Mouse (Mus musculus) intestine, postnatal 0 days (tissue): Measurements from ENCODE around the gene Ppp2r3a. TPM values are rescaled to one million over a fixed set of nuclear protein-coding genes. Genes with fewer than 3 reads are reported as not detected.

ENCODE experiments used
- ATAC-seq: fragments of 200-750 bp; cut with Nextera tagmentation; 2 replicates; pipeline ENCODE4 v1.8.0; 2017; ENCODE audit warnings: mild to moderate bottlenecking, moderate TSS enrichment, moderate library complexity
- H3K27ac ChIP-seq: fragments of 300-500 bp; sonication (generic); 2 replicates; pipeline ENCODE4 v1.5.1; 2014; ENCODE audit warnings: mild to moderate bottlenecking, low read depth, low read length, moderate library complexity
- H3K27me3 ChIP-seq: fragments of 300-500 bp; sonication (generic); replicated peaks from 2 replicates; pipeline ENCODE4 v1.6.1; 2014; ENCODE audit warnings: low read length, mixed read lengths; ENCODE audit not compliant: control insufficient read depth, insufficient read depth
- H3K36me3 ChIP-seq: fragments of 300-500 bp; sonication (generic); 2 replicates; pipeline ENCODE4 v1.6.1; 2014; ENCODE audit warnings: mild to moderate bottlenecking, moderate library complexity; ENCODE audit not compliant: control insufficient read depth, insufficient read depth
- H3K4me1 ChIP-seq: fragments of 300-500 bp; sonication (generic); replicated peaks from 2 replicates; pipeline ENCODE4 v1.6.1; 2014; ENCODE audit warnings: antibody characterized with exemption, low read length, mixed read lengths; ENCODE audit not compliant: control insufficient read depth, insufficient read depth
- H3K4me2 ChIP-seq: fragments of 300-500 bp; sonication (generic); replicated peaks from 2 replicates; pipeline ENCODE4 v1.6.1; 2014; ENCODE audit warnings: low read depth, mild to moderate bottlenecking, moderate library complexity
- H3K4me3 ChIP-seq: fragments of 300-500 bp; sonication (generic); 2 replicates; pipeline ENCODE4 v1.5.1; 2014; ENCODE audit warnings: low read depth, low read length
- H3K9ac ChIP-seq: fragments of 300-500 bp; sonication (generic); 2 replicates; pipeline ENCODE4 v1.6.1; 2014; ENCODE audit warnings: mild to moderate bottlenecking, low read depth, low read length
- H3K9me3 ChIP-seq: fragments of 300-500 bp; sonication (generic); 2 replicates; pipeline ENCODE4 v1.6.1; 2016; ENCODE audit warnings: mixed run types; ENCODE audit not compliant: control insufficient read depth
- CTCF ChIP-seq: sonication (generic); IDR thresholded peaks from 2 replicates; pipeline ENCODE4 v1.5.1; 2016; ENCODE audit warnings: low read depth, mild to moderate bottlenecking, control low read depth, antibody characterized with exemption, moderate library complexity
- WGBS: fragments of 180-500 bp; shearing (Covaris S2); extraction: QIAGEN DNeasy Blood & Tissue Kit; methylation state at CpG from one replicate; pipeline ENCODE4 v1.1.7; 2014; 5-methylcytosine and 5-hydroxymethylcytosine counted together
- polyA plus RNA-seq: library from polyadenylated mRNA; unstranded; fragments of >200 nt; fragmentation: Nextera tagmentation; extraction: Ambion mirVana; gene quantifications from 2 replicates; pipeline ENCODE4 v1.2.1, GENCODE M21; 2015

The Ppp2r3a gene
- polyA plus RNA-seq, 1 experiment from 2014 or later = 4.5 TPM

DNA sequence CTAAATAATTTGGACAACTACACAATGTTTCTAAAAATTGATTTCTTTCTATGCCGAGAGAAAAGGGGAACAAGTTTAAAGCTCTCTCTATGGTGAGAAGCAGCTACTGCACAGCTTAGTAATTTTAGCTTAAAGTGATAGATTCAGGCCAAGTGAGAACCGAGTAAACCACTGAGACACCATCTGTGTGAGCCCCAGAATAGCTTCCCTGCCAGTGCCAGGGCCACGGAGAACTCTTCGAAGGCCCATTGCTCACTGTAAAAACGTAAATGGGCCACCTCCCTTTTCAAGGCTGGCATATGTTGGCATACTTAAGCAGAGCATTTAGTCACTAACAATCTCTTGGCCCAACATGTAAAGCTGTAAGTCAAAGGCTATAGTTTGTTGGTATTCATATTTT is 91.5 kb downstream of the Ppp2r3a start:
- H3K4me1 ChIP-seq = no peaks in the 10 kb centered on the region
- H3K9ac ChIP-seq = no peak overlapping the region
- no peak overlapping the region for H3K27ac ChIP-seq
- TF ChIP-seq CTCF = no peak
- 70% methylated on average over 5 of the region's 5 CpGs for WGBS
- no peaks in the 10 kb centered on the region for H3K27me3 ChIP-seq
- no peaks in the 10 kb centered on the region for H3K36me3 ChIP-seq
- no peak for ATAC-seq
- H3K4me2 ChIP-seq = no peak overlapping the region
- no peak overlapping the region for H3K4me3 ChIP-seq
- H3K9me3 ChIP-seq = no peaks in the 10 kb centered on the region

DNA sequence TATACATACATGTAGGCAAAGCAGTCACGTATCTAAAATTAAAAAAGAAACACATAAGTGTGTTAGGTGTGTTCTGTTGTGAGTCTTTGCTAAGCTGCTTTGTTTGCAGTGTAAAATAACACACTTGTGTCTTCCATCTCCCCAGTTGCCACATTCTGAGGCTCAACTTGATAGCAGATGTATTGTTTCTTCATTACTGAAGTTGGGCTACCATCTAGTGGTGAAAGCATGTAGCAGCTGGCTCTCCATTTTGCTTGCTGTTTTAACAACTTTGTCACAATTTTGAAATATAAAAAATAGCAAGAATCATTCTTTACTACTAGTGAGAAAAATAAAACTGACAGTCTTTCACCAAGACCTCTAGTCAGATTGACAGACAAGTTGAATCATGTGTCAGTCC is 92.2 kb downstream of the Ppp2r3a start:
- H3K4me1 ChIP-seq = no peaks in the 10 kb centered on the region
- no peak overlapping the region for H3K4me3 ChIP-seq
- peak; percentile 83 for TF ChIP-seq CTCF
- 93% methylated on average over 1 of the region's 1 CpGs for WGBS
- no peak for ATAC-seq
- no peaks in the 10 kb centered on the region for H3K27me3 ChIP-seq
- H3K9ac ChIP-seq = no peak overlapping the region
- H3K27ac ChIP-seq = no peak overlapping the region
- no peaks in the 10 kb centered on the region for H3K9me3 ChIP-seq
- no peak overlapping the region for H3K4me2 ChIP-seq
- no peaks in the 10 kb centered on the region for H3K36me3 ChIP-seq

DNA sequence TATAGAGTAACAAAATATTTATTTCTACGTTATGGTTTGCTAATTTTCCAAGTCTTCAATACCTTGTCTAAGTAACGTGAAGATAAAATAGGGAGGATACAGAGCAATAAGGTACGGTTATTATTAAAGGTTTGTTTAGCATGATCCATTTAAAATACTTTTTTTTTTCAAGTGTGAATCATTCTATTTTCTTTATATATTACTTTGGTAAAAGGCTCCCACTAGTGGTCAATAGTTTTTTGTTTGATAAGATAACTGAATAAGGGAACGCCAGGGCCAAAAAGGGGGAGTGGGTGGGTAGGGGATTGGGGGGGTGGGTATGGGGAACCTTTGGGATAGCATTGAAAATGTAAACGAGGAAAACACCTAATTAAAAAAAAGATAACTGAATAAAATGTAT is 98.7 kb downstream of the Ppp2r3a start:
- Histone ChIP-seq H3K4me3 (no peak overlapping the region), H3K9ac (no peak overlapping the region), H3K36me3 (no peaks in the 10 kb centered on the region)

DNA sequence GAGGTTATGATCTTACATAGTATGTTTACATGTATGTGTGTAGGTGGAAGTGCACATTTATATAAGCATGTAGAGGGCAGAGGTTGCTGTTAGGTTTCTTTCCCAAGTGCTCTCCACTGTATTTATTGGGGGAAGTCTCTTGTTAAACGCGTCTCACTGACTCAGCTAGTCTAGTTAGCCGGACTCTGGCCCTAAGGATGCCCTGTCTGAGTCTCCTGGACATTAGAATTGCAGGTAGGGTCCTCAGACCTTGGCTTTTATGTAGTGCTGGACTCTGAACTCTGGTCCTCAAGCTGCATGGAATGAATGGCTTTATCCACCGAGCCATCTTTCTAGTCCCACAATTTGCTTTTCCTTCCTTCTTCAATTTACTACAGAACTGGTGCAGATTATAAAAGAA is 108.0 kb downstream of the Ppp2r3a start:
- Histone ChIP-seq H3K4me2 (no peak overlapping the region), H3K27ac (no peak overlapping the region), H3K4me3 (no peak overlapping the region), H3K9me3 (no peaks in the 10 kb centered on the region), H3K9ac (no peak overlapping the region), H3K36me3 (peaks cover 12% of the 10 kb centered on the region), H3K4me1 (no peaks in the 10 kb centered on the region), H3K27me3 (no peaks in the 10 kb centered on the region)
- 56% methylated on average over 4 of the region's 4 CpGs for WGBS
- ATAC-seq = peak; percentile 73
- TF ChIP-seq CTCF = no peak

More for the DNA sequence above, 98.7 kb downstream of the Ppp2r3a start:
- Histone ChIP-seq H3K27ac (no peak overlapping the region), H3K27me3 (no peaks in the 10 kb centered on the region), H3K9me3 (no peaks in the 10 kb centered on the region), H3K4me2 (no peak overlapping the region), H3K4me1 (no peaks in the 10 kb centered on the region)
- WGBS = 69% methylated on average over 5 of the region's 5 CpGs
- ATAC-seq = no peak
- 0 out of 2 replicates have a peak, but pooled peaks have one; percentile 18 for TF ChIP-seq CTCF

DNA sequence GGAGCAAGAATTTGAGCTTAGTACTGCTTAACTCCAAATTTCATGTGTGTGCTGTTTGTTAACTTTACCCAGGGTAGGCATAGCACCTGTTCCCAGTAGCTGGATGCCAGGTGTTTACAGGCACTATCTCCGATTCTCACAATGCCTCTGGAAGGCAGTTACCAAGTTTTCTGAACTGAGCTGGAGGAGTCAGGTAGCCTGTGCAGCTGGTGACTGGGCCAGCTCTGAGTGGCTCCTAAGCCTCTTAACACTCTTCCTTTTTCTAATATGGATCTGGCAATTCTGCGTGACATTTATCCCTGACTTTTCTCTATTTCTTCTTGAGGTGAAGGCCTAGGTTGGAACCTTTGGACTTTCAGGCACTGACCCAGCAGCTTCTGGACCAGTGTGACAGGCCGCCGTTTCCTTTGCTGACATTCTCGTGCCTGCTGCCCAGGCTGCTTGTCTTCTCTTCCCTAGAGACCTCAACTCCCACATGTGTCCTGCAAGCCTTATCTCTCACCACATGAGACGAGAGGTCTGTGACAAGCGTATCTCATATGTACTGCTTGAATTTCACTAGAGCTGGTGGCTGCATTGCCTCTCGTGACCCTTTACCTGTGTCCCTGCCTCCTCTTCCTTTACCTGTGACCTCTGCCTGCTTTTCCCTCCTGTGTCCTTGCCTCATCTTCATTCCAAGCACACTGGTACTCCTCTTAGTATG is 137.3 kb downstream of the Ppp2r3a start:
- Histone ChIP-seq H3K4me1 (0 out of 2 replicates have a peak, but pooled peaks cover 4% of the 10 kb centered on the region), H3K36me3 (0 out of 2 replicates have a peak, but pooled peaks cover 3% of the 10 kb centered on the region), H3K4me3 (no peak overlapping the region), H3K27ac (no peak overlapping the region), H3K9ac (no peak overlapping the region), H3K27me3 (no peaks in the 10 kb centered on the region), H3K9me3 (no peaks in the 10 kb centered on the region), H3K4me2 (no peak overlapping the region)
- 70% methylated on average over 8 of the region's 8 CpGs for WGBS
- no peak for TF ChIP-seq CTCF
- ATAC-seq = no peak

DNA sequence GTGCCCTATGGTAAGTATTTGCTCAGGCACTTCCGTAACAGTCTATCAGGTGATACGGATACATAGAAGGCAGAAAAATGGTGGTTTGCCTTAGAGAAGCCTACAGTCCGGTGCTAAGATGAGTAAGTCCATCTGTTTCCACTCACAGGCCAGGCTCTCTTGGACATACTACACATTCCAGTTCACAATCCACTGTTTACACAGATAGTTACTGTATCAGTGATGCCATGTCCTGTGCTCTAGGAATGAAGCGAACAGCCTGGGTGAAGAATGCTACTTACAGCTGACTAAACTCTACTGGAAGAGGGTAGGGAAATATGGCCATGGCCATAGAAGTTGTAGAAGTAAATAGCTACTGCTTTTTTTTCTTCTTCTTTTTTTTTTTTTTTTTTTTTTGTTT is 138.3 kb downstream of the Ppp2r3a start:
- Histone ChIP-seq H3K36me3 (0 out of 2 replicates have a peak, but pooled peaks cover 3% of the 10 kb centered on the region), H3K4me3 (no peak overlapping the region), H3K9me3 (no peaks in the 10 kb centered on the region), H3K27me3 (no peaks in the 10 kb centered on the region), H3K9ac (no peak overlapping the region), H3K27ac (no peak overlapping the region), H3K4me2 (no peak overlapping the region), H3K4me1 (0 out of 2 replicates have a peak, but pooled peaks cover 4% of the 10 kb centered on the region)
- no peak for TF ChIP-seq CTCF
- WGBS = 73% methylated on average over 4 of the region's 4 CpGs
- no peak for ATAC-seq
